ENCODE assay signal across 26 mouse cellular contexts in genomic region chr10:81120650-81121049, GRCm38 (mm10). TPM values are rescaled to one million over a fixed set of nuclear protein-coding genes. Genes with fewer than 3 reads are reported as not detected.
DNase-seq lines count a peak whose midpoint lies in the region; ATAC-seq and TF ChIP-seq lines count a peak whose summit lies in the region.
"Had no signal": no experiment of that assay in that cellular context is flagged by ENCODE, and none has a peak within 500 bp of the region (broad histone marks: within the 10 kb centered on the region; RNA-seq: fewer than 3 reads in every experiment).

No protein-coding gene starts in this region.

- no peak for ATAC-seq in hindbrain, embryonic 11.5 days (ENCODE audit: low FRiP score)
- ATAC-seq: CD4-positive, CD25-positive, alpha-beta regulatory T cell, adult 4 months; forebrain, embryonic 15.5 days; hindbrain, postnatal 0 days; inflammation-experienced regulatory T-cells, adult 6 months; intestine, embryonic 16.5 days had no signal

- no peak overlapping the region for H3K9ac ChIP-seq in hindbrain, embryonic 11.5 days (ENCODE audit: low read depth, low read length)
- H3K9ac ChIP-seq: embryonic facial prominence, embryonic 12.5 days; forebrain, embryonic 12.5 days; forebrain, embryonic 15.5 days; heart, embryonic 12.5 days; heart, embryonic 15.5 days; hindbrain, embryonic 14.5 days had no signal

- no peak overlapping the region for H3K4me2 ChIP-seq in myocyte (ENCODE audit: low read depth)
- no peak overlapping the region for H3K4me2 ChIP-seq in hindbrain, embryonic 11.5 days (replicated peaks; ENCODE audit: low read depth, low read length)
- H3K4me2 ChIP-seq: embryonic facial prominence, embryonic 12.5 days; forebrain, embryonic 12.5 days; forebrain, embryonic 15.5 days; heart, embryonic 12.5 days; heart, embryonic 15.5 days; hindbrain, embryonic 14.5 days had no signal

- no peak for TF ChIP-seq CTCF in gastrocnemius, adult 2 months (IDR thresholded peaks at IDR 0.05)
- no peak for TF ChIP-seq CTCF in layer of hippocampus, adult 2 months (conservative IDR thresholded peaks at IDR 0.05)

- no peaks in the 10 kb centered on the region for H3K9me3 ChIP-seq in hindbrain, embryonic 11.5 days (ENCODE audit: control insufficient read depth, low read length)
- H3K9me3 ChIP-seq: embryonic facial prominence, embryonic 12.5 days; forebrain, embryonic 12.5 days; forebrain, embryonic 15.5 days; heart, embryonic 12.5 days; heart, embryonic 15.5 days; hindbrain, embryonic 10.5 days had no signal

- H3K36me3 ChIP-seq in myocyte (ENCODE audit: control insufficient read depth, insufficient read depth), result peaks cover 29% of the 10 kb centered on the region
- H3K36me3 ChIP-seq in hindbrain, embryonic 11.5 days (ENCODE audit: control insufficient read depth, insufficient read depth, low read length), result peaks cover 28% of the 10 kb centered on the region

- no peak overlapping the region for H3K4me3 ChIP-seq in gastrocnemius, adult 2 months
- H3K4me3 ChIP-seq in layer of hippocampus, adult 2 months, result no peak overlapping the region
- no peak overlapping the region for H3K4me3 ChIP-seq in myocyte
- H3K4me3 ChIP-seq in hindbrain, embryonic 11.5 days (ENCODE audit: low read depth, low read length), result no peak overlapping the region
- H3K4me3 ChIP-seq: embryonic facial prominence, embryonic 12.5 days; erythroblast, embryonic 14.5 days; forebrain, embryonic 12.5 days; forebrain, embryonic 15.5 days; heart, embryonic 12.5 days; heart, embryonic 15.5 days; hindbrain, embryonic 10.5 days had no signal

- H3K4me1 ChIP-seq in hindbrain, embryonic 11.5 days (replicated peaks; ENCODE audit: control insufficient read depth, insufficient read depth, low read length), result no peaks in the 10 kb centered on the region
- H3K4me1 ChIP-seq: embryonic facial prominence, embryonic 12.5 days; forebrain, embryonic 15.5 days; heart, embryonic 12.5 days; heart, embryonic 15.5 days; hindbrain, embryonic 10.5 days had no signal

- intact Hi-C loops in gastrocnemius, adult 2 months (cut with DNase I), result no loop called here
- intact Hi-C loops in gastrocnemius, postnatal 36 days (cut with DNase I), result no loop called here

- H3K27me3 ChIP-seq in myocyte (ENCODE audit: control insufficient read depth, insufficient read depth, insufficient read length), result no peaks in the 10 kb centered on the region
- no peaks in the 10 kb centered on the region for H3K27me3 ChIP-seq in hindbrain, embryonic 11.5 days (ENCODE audit: control insufficient read depth, insufficient read depth, low read length)
- H3K27me3 ChIP-seq: embryonic facial prominence, embryonic 12.5 days; forebrain, embryonic 12.5 days; forebrain, embryonic 15.5 days; heart, embryonic 12.5 days; heart, embryonic 15.5 days had no signal

- WGBS in hindbrain, embryonic 11.5 days, result 94% methylated on average over 7 of the region's 7 CpGs

- H3K79me2 ChIP-seq in myocyte (ENCODE audit: control insufficient read depth, insufficient read depth), result no peaks in the 10 kb centered on the region

- no peak for TF ChIP-seq POLR2A in myocyte (IDR thresholded peaks at IDR 0.05; ENCODE audit: insufficient read length, low read depth)

- no peak overlapping the region for H3ac ChIP-seq in myocyte (ENCODE audit: control insufficient read depth, insufficient read length)

- H3K27ac ChIP-seq in gastrocnemius, adult 2 months, result peak overlapping the region; percentile 57; the same call in 1 of the 2 replicates
- H3K27ac ChIP-seq in layer of hippocampus, adult 2 months, result peak overlapping the region; percentile 65; the same call in 1 of the 2 replicates
- H3K27ac ChIP-seq in hindbrain, embryonic 11.5 days (ENCODE audit: low read depth, low read length), result no peak overlapping the region
- H3K27ac ChIP-seq: embryonic facial prominence, embryonic 12.5 days; forebrain, embryonic 12.5 days; forebrain, embryonic 15.5 days; heart, embryonic 15.5 days; hindbrain, embryonic 10.5 days; hindbrain, embryonic 14.5 days; hindbrain, postnatal 0 days had no signal

- peak; percentile 66 for DNase-seq in gastrocnemius, adult 2 months
- DNase-seq in gastrocnemius, postnatal 36 days, result no peak
- DNase-seq in layer of hippocampus, adult 2 months (ENCODE audit: low spot score in 2 of 2), result no peak
- no peak for DNase-seq in layer of hippocampus, postnatal 14 days (ENCODE audit: low spot score in 2 of 2)
- DNase-seq in hindbrain, embryonic 11.5 days (ENCODE audit: low spot score), result no peak
- DNase-seq: adrenal gland, adult 2 months; adrenal gland, postnatal 14 days; cerebellum, adult 18-20 months; cerebellum, adult 9-10 months; heart, adult 18-20 months; heart, postnatal 10 days; heart, postnatal 36 days had no signal

TF ChIP-seq in myocyte, 11 proteins besides CTCF, POLR2A, EP300 and RAD21:
- TF ChIP-seq TCF3 (IDR thresholded peaks at IDR 0.05; ENCODE audit: insufficient read length, low read depth) (peak; percentile 94), MYOD1 (IDR thresholded peaks at IDR 0.05; ENCODE audit: control insufficient read depth in 1 of 3, insufficient read length in 2 of 3, low read depth in 2 of 3) (peak in 2 of 3 experiments; percentile 90 to 91), TCF12 (IDR thresholded peaks at IDR 0.05; ENCODE audit: insufficient read depth, poor library complexity, severe bottlenecking) (peak; percentile 86), USF1 (IDR thresholded peaks at IDR 0.05; ENCODE audit: low read depth) (no peak), POLR2AphosphoS2 (IDR thresholded peaks at IDR 0.05; ENCODE audit: insufficient read length, low read depth) (no peak), MYOG (IDR thresholded peaks at IDR 0.05; ENCODE audit: control insufficient read depth in 1 of 3, insufficient read depth in 1 of 3, insufficient read length in 2 of 3, low read depth in 2 of 3) (peak; percentile 59 to 98 (median 92))

RNA-seq across cellular contexts. Expression of gene Zbtb7a, which starts 14.4 kb away (rescaled TPM):
- 10 to 100 TPM; 23.3 to 25.9 TPM for total RNA-seq in gastrocnemius, adult 2 months (2021)
- 10 to 100 TPM; 22.4 to 27.8 TPM for total RNA-seq in gastrocnemius, postnatal 36 days (2021)
- total RNA-seq in layer of hippocampus, adult 2 months (2021), result 100 to 1,000 TPM; 103 to 109 TPM
- total RNA-seq in layer of hippocampus, postnatal 14 days (2021), result 10 to 100 TPM; 61.6 to 63.6 TPM
- polyA plus RNA-seq in myocyte (2012; fragmentation: generic; extraction: Trizol), result 26.1 TPM
- 6.6 and 7.9 TPM in 2 replicates for polyA plus RNA-seq in hindbrain, embryonic 11.5 days (2014; fragmentation: Nextera tagmentation; extraction: Ambion mirVana)

RNA-seq across cellular contexts. Expression of gene Map2k2, which starts 14.9 kb away (rescaled TPM):
- total RNA-seq in gastrocnemius, adult 2 months (2021), result 100 to 1,000 TPM; 148 to 187 TPM
- 100 to 1,000 TPM; 160 to 174 TPM for total RNA-seq in gastrocnemius, postnatal 36 days (2021)
- 100 to 1,000 TPM; 132 to 139 TPM for total RNA-seq in layer of hippocampus, adult 2 months (2021)
- total RNA-seq in layer of hippocampus, postnatal 14 days (2021), result 100 to 1,000 TPM; 132 to 134 TPM
- polyA plus RNA-seq in myocyte (2012; fragmentation: generic; extraction: Trizol), result 126 TPM
- 201 and 203 TPM in 2 replicates for polyA plus RNA-seq in hindbrain, embryonic 11.5 days (2014; fragmentation: Nextera tagmentation; extraction: Ambion mirVana)

RNA-seq across cellular contexts. Expression of gene Creb3l3, which starts 22.0 kb away (rescaled TPM):
- not detected for total RNA-seq in gastrocnemius, adult 2 months (2021)
- total RNA-seq in gastrocnemius, postnatal 36 days (2021), result under 1 TPM in 1 of 2 experiments, not detected in 1; 0.23 TPM
- under 1 TPM; 0.20 to 0.66 TPM for total RNA-seq in layer of hippocampus, adult 2 months (2021)
- total RNA-seq in layer of hippocampus, postnatal 14 days (2021), result under 1 TPM; 0.17 to 0.46 TPM
- polyA plus RNA-seq in myocyte (2012; fragmentation: generic; extraction: Trizol), result 0.14 TPM
- polyA plus RNA-seq in hindbrain, embryonic 11.5 days (2014; fragmentation: Nextera tagmentation; extraction: Ambion mirVana), result 0.23 and 0.49 TPM in 2 replicates
- total RNA-seq: MEL had no signal
- polyA plus RNA-seq: CD4-positive, CD25-positive, alpha-beta regulatory T cell, adult 4 months; inflammation-experienced regulatory T-cells, adult 6 months had no signal

RNA-seq across cellular contexts. Expression of gene Pias4, which starts 47.1 kb away (rescaled TPM):
- 10 to 100 TPM; 15.7 to 16.2 TPM for total RNA-seq in gastrocnemius, adult 2 months (2021)
- total RNA-seq in gastrocnemius, postnatal 36 days (2021), result 10 to 100 TPM; 14.0 to 16.3 TPM
- 10 to 100 TPM; 29.4 to 29.5 TPM for total RNA-seq in layer of hippocampus, adult 2 months (2021)
- 10 to 100 TPM; 25.9 to 28.1 TPM for total RNA-seq in layer of hippocampus, postnatal 14 days (2021)
- polyA plus RNA-seq in myocyte (2012; fragmentation: generic; extraction: Trizol), result 43.2 TPM
- polyA plus RNA-seq in hindbrain, embryonic 11.5 days (2014; fragmentation: Nextera tagmentation; extraction: Ambion mirVana), result 52.7 and 54.1 TPM in 2 replicates

RNA-seq across cellular contexts. Expression of gene Thop1, which starts 50.8 kb away (rescaled TPM):
- total RNA-seq in gastrocnemius, adult 2 months (2021), result 10 to 100 TPM; 25.1 to 25.9 TPM
- 10 to 100 TPM; 20.3 to 24.9 TPM for total RNA-seq in gastrocnemius, postnatal 36 days (2021)
- 10 to 100 TPM; 52.0 to 52.6 TPM for total RNA-seq in layer of hippocampus, adult 2 months (2021)
- 10 to 100 TPM; 52.6 TPM for total RNA-seq in layer of hippocampus, postnatal 14 days (2021)
- 139 TPM for polyA plus RNA-seq in myocyte (2012; fragmentation: generic; extraction: Trizol)
- polyA plus RNA-seq in hindbrain, embryonic 11.5 days (2014; fragmentation: Nextera tagmentation; extraction: Ambion mirVana), result 44.1 and 46.4 TPM in 2 replicates
